Comparison of ENCODE assay signal across 10 mouse cellular contexts in the genomic region with DNA sequence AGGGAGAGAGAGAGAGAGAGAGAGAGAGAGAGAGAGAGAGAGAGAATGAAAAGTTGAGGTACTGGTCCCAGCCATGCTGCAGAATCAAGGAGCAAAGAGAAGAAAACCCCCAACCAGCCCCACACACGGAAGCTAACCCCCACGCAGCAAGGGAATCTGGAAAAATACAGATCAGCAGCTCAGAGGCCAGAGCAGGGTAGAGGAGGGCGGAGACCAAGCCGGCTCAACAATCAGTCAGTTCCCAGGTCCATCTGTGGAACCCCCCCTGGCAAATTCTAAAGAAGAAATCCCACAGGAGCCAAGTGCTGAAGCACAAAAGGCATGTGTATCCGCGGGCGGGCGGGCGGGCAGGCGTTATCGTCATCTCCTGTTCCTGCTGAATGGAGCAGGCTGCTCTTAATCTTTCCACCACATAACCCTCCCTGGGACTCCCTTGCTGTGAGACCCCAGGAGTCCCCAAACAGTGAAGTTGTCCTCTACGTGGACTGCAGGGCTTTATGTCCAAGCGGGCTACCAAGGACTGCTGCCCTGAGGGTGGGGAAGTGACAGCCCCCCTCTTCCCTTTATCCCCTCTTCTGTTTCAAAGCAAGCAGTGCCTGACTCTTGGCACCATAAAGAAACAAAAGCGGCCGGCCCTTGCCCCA.
DNase-seq lines count a peak whose midpoint lies in the region; ATAC-seq and TF ChIP-seq lines count a peak whose summit lies in the region.
"Had no signal": no experiment of that assay in that cellular context is flagged by ENCODE, and none has a peak within 500 bp of the region (broad histone marks: within the 10 kb centered on the region; RNA-seq: fewer than 3 reads in every experiment).

No protein-coding gene starts in this region.

- no peak overlapping the region for H3K9ac ChIP-seq in heart, embryonic 16.5 days (ENCODE audit: low read length)
- no peak overlapping the region for H3K9ac ChIP-seq in hindbrain, embryonic 14.5 days
- H3K9ac ChIP-seq in midbrain, embryonic 16.5 days (ENCODE audit: low read depth, low read length) = no peak overlapping the region; the same call in 1 of the 2 replicates
- H3K9ac ChIP-seq: liver, postnatal 0 days had no signal

- intact Hi-C loops in heart, postnatal 14 days (cut with DNase I) = no loop called here

- H3K36me3 ChIP-seq in heart, embryonic 16.5 days (ENCODE audit: control insufficient read depth, insufficient read depth) = no peaks in the 10 kb centered on the region
- H3K36me3 ChIP-seq in hindbrain, embryonic 14.5 days (replicated peaks; ENCODE audit: control insufficient read depth, insufficient read depth) = no peaks in the 10 kb centered on the region
- H3K36me3 ChIP-seq in midbrain, embryonic 16.5 days (ENCODE audit: control insufficient read depth, insufficient read depth, low read length) = no peaks in the 10 kb centered on the region

- H3K9me3 ChIP-seq in heart, embryonic 16.5 days (replicated peaks; ENCODE audit: control insufficient read depth, low read length) = no peaks in the 10 kb centered on the region
- no peaks in the 10 kb centered on the region for H3K9me3 ChIP-seq in hindbrain, embryonic 14.5 days (ENCODE audit: control insufficient read depth, low read length)
- H3K9me3 ChIP-seq in midbrain, embryonic 16.5 days (replicated peaks; ENCODE audit: control insufficient read depth, low read length, poor library complexity, severe bottlenecking) = no peaks in the 10 kb centered on the region

- WGBS in heart, embryonic 16.5 days = 2% methylated on average over 15 of the region's 15 CpGs
- WGBS in hindbrain, embryonic 14.5 days = 4% methylated on average over 15 of the region's 15 CpGs
- WGBS in midbrain, embryonic 16.5 days = 1% methylated on average over 15 of the region's 15 CpGs
- WGBS in lung, adult 2 months = 16% methylated on average over 15 of the region's 15 CpGs

- TF ChIP-seq CTCF in lung, adult 2 months (IDR thresholded peaks at IDR 0.05; ENCODE audit: insufficient read depth, low read length) = no peak

- ATAC-seq in heart, embryonic 16.5 days (replicated peaks; ENCODE audit: extremely low read depth, insufficient read depth, low FRiP score) = 0 out of 2 replicates have a peak, but pooled peaks have one; percentile 41
- ATAC-seq in hindbrain, embryonic 14.5 days (ENCODE audit: low FRiP score) = no peak
- peak; percentile 39; the same call in 1 of the 2 replicates for ATAC-seq in midbrain, embryonic 16.5 days
- ATAC-seq: liver, postnatal 0 days had no signal

- no peak overlapping the region for H3K4me3 ChIP-seq in heart, embryonic 16.5 days (ENCODE audit: low read length)
- H3K4me3 ChIP-seq in hindbrain, embryonic 14.5 days (replicated peaks; ENCODE audit: low read length) = no peak overlapping the region
- no peak overlapping the region for H3K4me3 ChIP-seq in midbrain, embryonic 16.5 days (ENCODE audit: low read depth, low read length)
- H3K4me3 ChIP-seq in lung, adult 2 months (replicated peaks; ENCODE audit: extremely low read depth, low read depth, low read length) = no peak overlapping the region

- TF ChIP-seq POLR2A in lung, adult 2 months (IDR thresholded peaks at IDR 0.05; ENCODE audit: borderline replicate concordance, extremely low read depth, low read depth, low read length) = no peak

- peak overlapping the region; percentile 23; the same call in 1 of the 2 replicates for H3K4me2 ChIP-seq in heart, embryonic 16.5 days (ENCODE audit: low read depth, low read length)
- peak overlapping the region; percentile 15; the same call in 1 of the 2 replicates for H3K4me2 ChIP-seq in hindbrain, embryonic 14.5 days (replicated peaks)
- H3K4me2 ChIP-seq in midbrain, embryonic 16.5 days (ENCODE audit: low read length) = peak overlapping the region; percentile 31

- H3K4me1 ChIP-seq in heart, embryonic 16.5 days (ENCODE audit: control insufficient read depth, insufficient read depth, low read length) = 0 out of 2 replicates have a peak, but pooled peaks cover 2% of the 10 kb centered on the region
- H3K4me1 ChIP-seq in hindbrain, embryonic 14.5 days (replicated peaks; ENCODE audit: control insufficient read depth, insufficient read depth, low read length) = peaks cover 9% of the 10 kb centered on the region
- H3K4me1 ChIP-seq in midbrain, embryonic 16.5 days (ENCODE audit: control insufficient read depth, insufficient read depth, low read length) = peaks cover 6% of the 10 kb centered on the region
- H3K4me1 ChIP-seq in lung, adult 2 months (ENCODE audit: control insufficient read depth, insufficient read depth, low read length) = no peaks in the 10 kb centered on the region

- DNase-seq in heart, postnatal 14 days = no peak
- DNase-seq in embryo, embryonic 9.5 days (ENCODE audit: extremely low spot score) = peak; percentile 36
- DNase-seq in hindbrain, embryonic 14.5 days (ENCODE audit: low spot score) = no peak
- DNase-seq in left cerebral cortex, adult 18-20 months (ENCODE audit: low spot score in 2 of 2) = no peak
- no peak for DNase-seq in cerebellum, adult 11 months
- no peak for DNase-seq in lung, adult 2 months
- DNase-seq: cerebellum, adult 11-12 months; liver, postnatal 0 days had no signal

- H3K27me3 ChIP-seq in heart, embryonic 16.5 days (ENCODE audit: control insufficient read depth, insufficient read depth, low read length) = peaks cover 13% of the 10 kb centered on the region
- no peaks in the 10 kb centered on the region for H3K27me3 ChIP-seq in hindbrain, embryonic 14.5 days (ENCODE audit: control insufficient read depth, insufficient read depth, low read length)
- H3K27me3 ChIP-seq in midbrain, embryonic 16.5 days (ENCODE audit: control insufficient read depth, insufficient read depth, low read depth, low read length) = no peaks in the 10 kb centered on the region

- H3K27ac ChIP-seq in heart, embryonic 16.5 days (ENCODE audit: low read length) = no peak overlapping the region
- peak overlapping the region; percentile 64; the same call in 1 of the 2 replicates for H3K27ac ChIP-seq in hindbrain, embryonic 14.5 days
- 0 out of 2 replicates have a peak overlapping the region, but pooled peaks have one; percentile 41 for H3K27ac ChIP-seq in midbrain, embryonic 16.5 days (ENCODE audit: low read length)
